Mouse (Mus musculus): ENCODE measurements around the gene Frat2. TPM values are rescaled to one million over a fixed set of nuclear protein-coding genes. Genes with fewer than 3 reads are reported as not detected.

Gene Frat2
- polyA plus RNA-seq, 1 experiment from 2014 or later = 7.2 TPM

DNA sequence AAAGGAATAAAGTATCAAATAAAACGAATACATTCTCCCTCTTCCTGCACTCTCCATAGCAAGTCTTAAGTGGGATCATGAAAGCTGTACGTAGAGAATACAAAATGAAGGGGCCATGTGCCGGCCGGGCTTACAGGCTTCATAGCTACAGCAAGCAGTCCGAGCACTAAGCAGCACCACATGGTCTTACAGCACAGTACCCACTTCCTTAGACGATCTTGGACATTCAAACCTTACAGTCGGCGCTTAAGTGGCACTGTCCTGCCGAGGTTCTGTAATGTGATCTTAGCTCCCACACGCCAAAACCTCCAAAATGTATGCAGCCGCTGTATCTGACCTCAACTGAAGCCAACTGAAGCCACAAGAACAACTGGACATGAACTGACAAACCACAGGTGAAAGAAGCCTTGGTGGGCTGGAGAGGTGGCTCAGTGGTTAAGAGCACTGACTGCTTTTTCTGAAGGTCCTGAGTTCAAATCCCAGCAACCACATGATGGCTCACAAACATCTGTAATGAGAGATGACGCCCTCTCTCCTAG lies 51.1 kb downstream of the Frat2 start:
- Histone ChIP-seq H3K27ac (0 out of 2 replicates have a peak overlapping the region, but pooled peaks have one; percentile 1), H3K36me3 (ENCODE audit: insufficient read depth, low read length) (no peaks in the 10 kb centered on the region), H3K4me3 (replicated peaks; ENCODE audit: low read depth, low read length) (no peak overlapping the region), H3K9ac (ENCODE audit: low read depth, low read length) (no peak overlapping the region), H3K9me3 (replicated peaks; ENCODE audit: low read length) (no peaks in the 10 kb centered on the region), H3K27me3 (ENCODE audit: insufficient read depth, low read length) (no peaks in the 10 kb centered on the region), H3K4me1 (replicated peaks; ENCODE audit: insufficient read depth, low read length) (no peaks in the 10 kb centered on the region; the same call in 1 of the 2 replicates), H3K4me2 (ENCODE audit: low read length) (no peak overlapping the region)
- 53% methylated on average over 12 of the region's 12 CpGs for WGBS
- no peak for TF ChIP-seq CTCF (IDR thresholded peaks at IDR 0.05; ENCODE audit: low read depth)
- DNase-seq (ENCODE audit: low spot score) (no peak), ATAC-seq (replicated peaks; ENCODE audit: low FRiP score, low read depth) (no peak)

DNA sequence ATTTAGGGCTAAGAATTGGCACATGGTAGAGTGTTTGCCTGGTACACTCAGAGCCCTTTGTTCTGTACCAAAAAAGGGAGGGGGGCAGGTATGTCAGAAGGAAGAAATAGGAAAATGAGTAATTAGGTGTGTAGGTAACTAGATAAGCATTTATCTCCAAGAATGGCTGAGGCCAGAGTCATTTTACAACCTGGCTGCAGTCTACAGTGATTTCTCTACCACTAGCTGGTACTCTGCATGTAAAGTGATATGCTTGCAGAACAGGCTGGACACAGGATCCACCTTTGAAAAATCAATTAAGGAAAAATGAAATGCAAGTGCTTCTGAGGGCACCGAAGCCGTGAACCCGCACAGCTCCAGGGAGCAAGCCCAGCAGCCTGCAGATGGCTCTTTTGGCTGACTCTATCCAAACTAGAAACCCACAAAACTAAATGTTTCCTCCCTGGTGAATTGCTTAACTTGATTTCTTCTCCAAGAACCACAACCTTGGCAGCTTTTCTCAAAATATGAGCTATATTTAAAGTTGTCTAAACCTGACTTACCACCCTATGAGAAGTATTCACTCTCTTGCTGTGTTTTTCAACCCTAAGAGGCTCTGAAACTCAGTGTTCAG lies 51.7 kb downstream of the Frat2 start:
- Histone ChIP-seq H3K4me3 (replicated peaks; ENCODE audit: low read depth, low read length) (no peak overlapping the region), H3K9me3 (replicated peaks; ENCODE audit: low read length) (no peaks in the 10 kb centered on the region), H3K27ac (peak overlapping the region; percentile 31; the same call in 1 of the 2 replicates), H3K36me3 (ENCODE audit: insufficient read depth, low read length) (no peaks in the 10 kb centered on the region), H3K27me3 (ENCODE audit: insufficient read depth, low read length) (no peaks in the 10 kb centered on the region), H3K4me1 (replicated peaks; ENCODE audit: insufficient read depth, low read length) (no peaks in the 10 kb centered on the region; the same call in 1 of the 2 replicates), H3K4me2 (ENCODE audit: low read length) (no peak overlapping the region), H3K9ac (ENCODE audit: low read depth, low read length) (no peak overlapping the region)
- DNase-seq (ENCODE audit: low spot score) (no peak), ATAC-seq (replicated peaks; ENCODE audit: low FRiP score, low read depth) (no peak)
- no peak for TF ChIP-seq CTCF (IDR thresholded peaks at IDR 0.05; ENCODE audit: low read depth)
- 47% methylated on average over 3 of the region's 3 CpGs for WGBS

Other genes with a start within 250 kb of the Frat2 start
- 3.2 and 3.4 TPM in 2 replicates for gene Slit1, start 104.5 kb downstream of the Frat2 start, polyA plus RNA-seq (2015; fragmentation: Nextera tagmentation; extraction: Ambion mirVana)
- 9.1 and 9.5 TPM in 2 replicates for gene Arhgap19, start 46.1 kb downstream of the Frat2 start, polyA plus RNA-seq (2015; fragmentation: Nextera tagmentation; extraction: Ambion mirVana)
- gene Frat1, start 18.2 kb downstream of the Frat2 start, polyA plus RNA-seq (2015; fragmentation: Nextera tagmentation; extraction: Ambion mirVana) = 11.1 and 11.4 TPM in 2 replicates
- gene Rrp12, start 48.0 kb upstream of the Frat2 start, polyA plus RNA-seq (2015; fragmentation: Nextera tagmentation; extraction: Ambion mirVana) = 7.9 and 9.3 TPM in 2 replicates
- 488 and 525 TPM in 2 replicates for gene Pgam1, start 63.8 kb upstream of the Frat2 start, polyA plus RNA-seq (2015; fragmentation: Nextera tagmentation; extraction: Ambion mirVana)
- gene Exosc1, start 85.3 kb upstream of the Frat2 start, polyA plus RNA-seq (2015; fragmentation: Nextera tagmentation; extraction: Ambion mirVana) = 69.3 and 70.2 TPM in 2 replicates
- gene Zdhhc16, start 85.3 kb upstream of the Frat2 start, polyA plus RNA-seq (2015; fragmentation: Nextera tagmentation; extraction: Ambion mirVana) = 70.0 and 73.4 TPM in 2 replicates
- gene Mms19, start 133.0 kb upstream of the Frat2 start, polyA plus RNA-seq (2015; fragmentation: Nextera tagmentation; extraction: Ambion mirVana) = 23.3 and 26.1 TPM in 2 replicates
- gene Ubtd1, start 133.6 kb upstream of the Frat2 start, polyA plus RNA-seq (2015; fragmentation: Nextera tagmentation; extraction: Ambion mirVana) = 31.8 and 36.6 TPM in 2 replicates
- gene Ankrd2, start 187.9 kb upstream of the Frat2 start, polyA plus RNA-seq (2015; fragmentation: Nextera tagmentation; extraction: Ambion mirVana) = 0.11 and 0.13 TPM in 2 replicates
- gene Hoga1, start 197.5 kb upstream of the Frat2 start, polyA plus RNA-seq (2015; fragmentation: Nextera tagmentation; extraction: Ambion mirVana) = 97.6 and 110 TPM in 2 replicates
- 0.34 and 0.38 TPM in 2 replicates for gene 4933411K16Rik, start 204.1 kb upstream of the Frat2 start, polyA plus RNA-seq (2015; fragmentation: Nextera tagmentation; extraction: Ambion mirVana)
- gene Morn4, start 238.2 kb upstream of the Frat2 start, polyA plus RNA-seq (2015; fragmentation: Nextera tagmentation; extraction: Ambion mirVana) = 22.2 and 24.6 TPM in 2 replicates
- gene Pi4k2a, start 242.3 kb upstream of the Frat2 start, polyA plus RNA-seq (2015; fragmentation: Nextera tagmentation; extraction: Ambion mirVana) = 31.9 and 33.2 TPM in 2 replicates

Data from kidney, postnatal 0 days (tissue).